Mouse (Mus musculus) adrenal gland, postnatal 10 days (tissue): ENCODE data around the gene Mettl18. TPM values are rescaled to one million over a fixed set of nuclear protein-coding genes. Genes with fewer than 3 reads are reported as not detected.
"Not testable (repeated sequence)": the region's sequence is repeated elsewhere in the genome, so short reads cannot be mapped to it uniquely, and the experiment has no call there.

Experiments used
- DNase-seq: peaks from one replicate; pipeline ENCODE4 v3.0.0; 2021; ENCODE audit warnings: mixed read lengths
- long read RNA-seq, 2 experiments: library from polyadenylated mRNA; stranded (forward); transcript quantifications; one replicate each; pipeline ENCODE4 v2.0.0; 2021
- total RNA-seq, 2 experiments: library from RNA; stranded (reverse); gene quantifications; 2 replicates each; pipeline ENCODE4 v1.2.3; 2021

Gene Mettl18
- total RNA-seq, result 1 to 10 TPM; 3.2 to 4.5 TPM
- long read RNA-seq, experiment 1, partial matches to known transcripts, result 0 of 5 reads
- long read RNA-seq, experiment 1, other reads (novel, unspliced or antisense), result 0 of 5 reads
- long read RNA-seq, experiment 2, partial matches to known transcripts, result 0 of 1 reads
- long read RNA-seq, experiment 2, other reads (novel, unspliced or antisense), result 1 of 1 reads

DNA sequence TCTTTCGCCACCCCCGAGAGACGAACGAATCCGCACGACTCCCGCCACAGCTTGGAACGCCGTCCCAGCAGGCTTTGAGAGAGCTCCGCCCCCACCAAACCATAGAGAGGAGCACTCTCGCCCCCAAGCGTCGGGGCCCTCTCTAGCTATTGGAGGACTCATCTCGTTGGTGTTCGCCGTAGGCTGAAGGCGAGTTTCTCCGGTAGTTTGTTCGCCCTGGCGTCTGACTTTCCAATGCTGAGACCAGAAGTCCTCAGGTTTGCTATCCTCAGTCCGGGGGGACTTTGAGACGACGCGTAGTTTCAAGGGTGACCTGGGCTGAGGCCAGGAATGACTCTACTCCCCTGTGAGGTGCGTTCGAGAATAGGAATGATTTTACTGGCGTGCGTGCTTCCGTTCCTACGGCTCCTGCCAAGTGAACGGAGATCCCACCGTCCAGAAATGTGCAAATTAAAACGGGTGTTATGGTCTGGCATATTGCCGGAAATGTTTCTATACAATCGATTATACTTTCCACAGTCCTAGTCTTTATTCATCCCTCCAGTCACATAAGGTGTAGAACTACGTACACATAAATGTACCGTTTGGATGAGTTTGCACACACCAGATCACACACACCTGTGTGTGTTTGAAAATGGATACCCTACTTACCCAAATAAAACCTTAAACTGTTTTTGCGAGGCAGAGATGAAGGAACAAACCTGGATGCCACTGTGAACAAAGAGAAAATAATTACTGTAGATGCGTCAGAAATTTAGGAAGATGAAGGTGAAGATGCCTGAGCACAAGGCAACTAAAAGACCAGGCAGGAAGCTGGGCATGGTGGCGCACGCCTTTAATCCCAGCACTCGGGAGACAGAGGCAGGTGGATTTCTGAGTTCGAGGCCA lies at the start of gene Mettl18, which contains the start of gene BC055324:
Mettl18 (plus strand) TSS at position 169 of the 888 bp plus-strand sequence.
BC055324 (minus strand) TSS at position 76 of the 888 bp plus-strand sequence.
- DNase-seq, result peak; percentile 93

- no peak for DNase-seq
These were observed 41.3 kb upstream of the Mettl18 start for GRCm38 (mm10) chr1:163953396-163953795.

GRCm38 (mm10) chr1:163958036-163958435 lies 36.7 kb upstream of the Mettl18 start:
- no peak for DNase-seq

GRCm38 (mm10) chr1:163964008-163964689 lies 30.5 kb upstream of the Mettl18 start:
- DNase-seq, result no peak

GRCm38 (mm10) chr1:163974471-163974870 lies 20.2 kb upstream of the Mettl18 start:
- DNase-seq, result no peak

DNA sequence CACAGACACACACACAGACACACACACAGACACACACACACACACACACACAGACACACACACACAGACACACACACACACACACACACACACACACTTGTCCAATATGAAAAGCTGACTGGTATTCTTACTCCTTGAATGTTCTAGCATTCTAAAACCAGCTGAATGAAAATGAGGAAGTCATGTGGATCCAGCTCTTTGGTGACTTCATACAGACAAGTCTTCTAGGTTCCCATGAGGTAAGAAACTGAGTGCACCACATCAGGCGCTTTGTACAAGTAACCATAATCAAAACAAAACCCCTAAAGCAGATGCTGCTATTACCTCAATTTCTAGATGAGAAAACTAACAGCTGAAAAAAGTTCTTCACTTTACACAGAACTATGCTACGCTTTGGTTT lies 19.6 kb upstream of the Mettl18 start:
- DNase-seq, result no peak

DNA sequence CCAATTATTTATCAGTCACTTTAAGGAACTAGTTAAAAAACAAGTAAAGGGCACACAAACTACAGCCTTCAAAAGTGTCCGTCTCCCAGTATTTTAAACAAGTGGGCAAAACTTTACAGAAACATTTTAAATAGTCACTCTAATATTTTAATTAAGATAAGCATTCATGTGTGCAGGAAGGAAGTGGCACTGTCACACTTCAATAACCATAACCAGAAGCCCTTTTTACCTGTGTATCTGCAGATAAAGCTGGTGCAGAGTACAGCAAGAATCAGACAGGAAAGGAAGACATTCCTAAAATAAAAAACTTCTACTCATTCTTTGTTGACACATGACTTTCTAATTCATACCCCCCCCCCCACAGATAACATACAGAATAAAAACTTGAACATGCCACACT lies 18.2 kb upstream of the Mettl18 start:
- no peak for DNase-seq

GRCm38 (mm10) chr1:163992371-163992770 lies 2.3 kb upstream of the Mettl18 start:
- no peak for DNase-seq

- no peak for DNase-seq
These were observed 442 bp upstream of the Mettl18 start for GRCm38 (mm10) chr1:163994173-163994720.

- no peak for DNase-seq
These were observed 872 bp downstream of the Mettl18 start for GRCm38 (mm10) chr1:163995609-163995913.

GRCm38 (mm10) chr1:164001831-164002452 lies 7.3 kb downstream of the Mettl18 start:
- DNase-seq, result no peak

DNA sequence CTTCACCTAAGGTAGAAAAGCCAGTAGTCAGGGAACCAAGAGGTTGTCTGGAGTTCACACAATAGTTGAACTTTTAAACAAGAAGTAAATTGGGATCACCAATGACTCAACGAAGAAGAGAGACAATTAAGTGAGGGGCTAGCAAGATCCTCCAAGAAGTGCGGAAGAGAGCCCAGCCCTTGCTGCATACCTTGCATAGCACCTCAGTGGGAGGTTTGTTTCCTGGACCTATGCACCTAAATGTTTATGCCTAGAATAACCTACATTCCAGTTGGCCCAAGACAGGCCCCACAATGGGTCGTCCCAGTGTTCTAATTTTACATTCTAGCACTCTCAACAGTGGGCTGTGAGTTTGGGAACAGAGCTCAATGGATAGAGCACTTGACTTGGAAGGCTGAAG lies 9.6 kb downstream of the Mettl18 start:
- no peak for DNase-seq

- DNase-seq, result peak; percentile 50
These were observed 14.5 kb downstream of the Mettl18 start for GRCm38 (mm10) chr1:164009235-164009634.

GRCm38 (mm10) chr1:164014616-164015015 lies 19.9 kb downstream of the Mettl18 start:
- no peak for DNase-seq

GRCm38 (mm10) chr1:164018221-164018896 lies 23.7 kb downstream of the Mettl18 start:
- no peak for DNase-seq

DNA sequence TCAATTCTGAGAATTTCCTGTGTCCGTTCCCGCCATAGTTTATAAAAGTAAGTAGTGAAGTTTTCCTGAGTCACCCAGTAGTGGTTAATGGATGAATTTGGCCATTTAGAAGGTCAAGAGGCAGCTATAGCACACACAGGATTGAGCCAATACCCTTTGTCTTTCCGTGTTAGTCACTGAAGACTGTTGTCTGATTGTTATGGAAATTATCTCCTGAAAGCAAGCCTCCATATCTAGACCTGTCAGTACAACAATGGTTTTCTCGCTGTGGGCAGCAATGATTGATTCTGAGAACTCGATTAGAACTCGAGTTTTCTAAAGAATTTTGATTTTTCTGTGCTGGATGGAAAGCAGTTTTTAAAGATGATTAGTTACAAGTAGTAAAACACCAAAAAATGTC lies 25.1 kb downstream of the Mettl18 start:
- DNase-seq, result no peak

- not testable (repeated sequence) for DNase-seq
These were observed 26.1 kb downstream of the Mettl18 start for GRCm38 (mm10) chr1:164020746-164021145.

GRCm38 (mm10) chr1:164022106-164022505 lies 27.4 kb downstream of the Mettl18 start:
- DNase-seq, result not testable (repeated sequence)

DNA sequence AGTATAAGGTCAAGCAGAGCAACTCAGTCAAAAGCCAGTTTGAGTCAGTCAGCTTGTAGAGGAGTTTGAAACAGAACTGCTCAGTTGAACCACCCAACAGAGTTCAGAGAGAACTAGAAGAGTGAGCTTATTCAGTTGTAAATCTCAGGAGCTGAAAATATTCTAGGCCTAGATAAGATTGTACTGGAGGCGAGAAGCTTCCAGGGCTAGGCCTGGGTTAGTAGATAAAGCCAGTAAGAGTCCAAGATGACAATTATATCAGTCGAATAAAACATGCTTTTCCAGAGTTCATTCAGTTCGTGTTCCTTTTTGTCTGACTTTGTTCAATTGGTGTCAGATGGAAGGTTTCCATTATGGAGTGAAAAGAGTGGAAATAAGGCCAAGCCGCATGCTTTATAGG lies 31.0 kb downstream of the Mettl18 start:
- DNase-seq, result no peak

DNA sequence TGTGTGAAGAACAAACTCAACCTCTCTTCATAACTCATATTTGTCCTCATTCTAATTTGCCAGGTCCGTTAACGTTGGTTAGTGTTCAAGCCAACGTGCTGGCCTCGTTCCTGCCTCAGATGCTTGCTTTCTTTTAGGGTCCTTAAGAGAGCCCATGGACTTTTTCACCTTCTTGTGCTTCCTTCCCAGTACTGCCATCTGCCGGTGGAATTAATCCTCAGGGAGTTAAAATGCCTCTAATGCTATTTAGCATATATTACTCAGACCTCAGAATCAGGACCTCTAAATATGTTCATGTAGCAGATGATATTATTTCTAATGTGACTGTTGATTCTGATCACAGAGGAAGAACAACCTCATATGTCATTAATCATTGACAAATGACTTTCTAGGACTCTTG lies 32.7 kb downstream of the Mettl18 start:
- no peak for DNase-seq

DNA sequence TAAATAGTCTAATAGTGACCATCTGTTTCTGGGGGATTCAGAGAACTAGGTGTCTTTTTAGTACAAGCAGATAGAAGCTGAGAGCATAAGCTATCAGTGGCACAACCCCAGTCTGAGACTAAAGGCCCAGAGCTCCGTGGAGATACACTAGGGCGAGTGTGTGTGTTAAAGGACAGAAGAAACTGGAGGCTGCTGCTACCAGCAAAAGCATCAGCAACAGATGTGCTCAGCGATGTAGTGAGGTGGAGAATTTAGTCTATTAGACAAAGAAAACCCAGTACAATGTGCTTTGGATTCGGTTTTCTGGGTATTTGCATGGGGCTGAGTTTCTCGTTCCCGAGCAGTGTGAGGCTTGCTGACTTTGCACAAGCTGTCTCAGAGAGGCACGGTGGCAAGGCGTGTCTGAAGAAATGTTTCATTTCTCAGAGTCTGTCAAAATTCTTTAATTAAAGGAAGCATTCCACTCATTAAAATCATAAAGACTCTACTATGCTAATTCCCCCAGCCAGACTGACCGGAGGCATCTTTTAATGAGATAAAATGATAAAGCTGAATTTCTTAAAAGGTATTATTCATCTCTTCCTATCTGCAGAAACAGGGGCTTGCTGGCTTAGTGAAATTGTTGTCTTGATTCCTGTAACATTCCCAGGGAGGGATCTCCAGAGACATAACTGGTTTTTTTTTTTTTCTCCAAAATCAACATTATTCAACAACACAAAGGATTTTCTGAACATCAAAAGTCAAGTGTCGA lies 45.9 kb downstream of the Mettl18 start:
- DNase-seq, result no peak
